ENCODE assay signal across 21 mouse cellular contexts in the genomic region with DNA sequence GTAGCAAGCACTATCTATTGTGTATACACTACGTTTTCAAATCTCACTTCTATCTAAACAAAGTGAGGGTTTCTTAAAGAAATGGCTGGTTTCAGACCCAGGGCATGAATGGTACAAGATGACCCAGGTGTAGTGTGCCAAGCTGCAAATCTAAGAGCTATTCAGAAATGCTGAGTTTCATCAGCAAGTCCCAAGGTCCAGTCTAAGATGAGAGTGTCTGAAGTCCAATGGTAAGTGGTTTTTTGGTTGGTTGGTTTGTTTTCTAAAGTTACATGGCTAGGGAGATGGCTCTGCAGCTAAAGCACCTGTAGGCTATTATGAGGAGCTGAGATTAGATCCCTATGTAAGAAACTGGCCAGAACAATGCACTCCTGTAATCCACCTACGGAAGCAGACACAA.
DNase-seq lines count a peak whose midpoint lies in the region; ATAC-seq lines count a peak whose summit lies in the region.
"Had no signal": no experiment of that assay in that cellular context is flagged by ENCODE, and none has a peak within 500 bp of the region (broad histone marks: within the 10 kb centered on the region; RNA-seq: fewer than 3 reads in every experiment).

No protein-coding gene starts in this region.

- WGBS in kidney, embryonic 14.5 days = 78% methylated on average over 2 of the region's 2 CpGs
- 78% methylated on average over 2 of the region's 2 CpGs for WGBS in kidney, embryonic 15.5 days
- WGBS in midbrain, embryonic 11.5 days = 85% methylated on average over 2 of the region's 2 CpGs
- WGBS in midbrain, embryonic 15.5 days = 81% methylated on average over 2 of the region's 2 CpGs

- no peaks in the 10 kb centered on the region for H3K9me3 ChIP-seq in kidney, embryonic 14.5 days (ENCODE audit: control insufficient read depth, low read length)
- no peaks in the 10 kb centered on the region for H3K9me3 ChIP-seq in kidney, embryonic 15.5 days (replicated peaks)
- H3K9me3 ChIP-seq in midbrain, embryonic 11.5 days (ENCODE audit: control insufficient read depth, low read length) = no peaks in the 10 kb centered on the region
- no peaks in the 10 kb centered on the region for H3K9me3 ChIP-seq in midbrain, embryonic 15.5 days
- H3K9me3 ChIP-seq: embryonic facial prominence, embryonic 12.5 days; embryonic facial prominence, embryonic 15.5 days; hindbrain, embryonic 12.5 days had no signal

- H3K4me2 ChIP-seq in kidney, embryonic 14.5 days (replicated peaks; ENCODE audit: low read depth, low read length) = no peak overlapping the region
- no peak overlapping the region for H3K4me2 ChIP-seq in kidney, embryonic 15.5 days
- H3K4me2 ChIP-seq in midbrain, embryonic 11.5 days = no peak overlapping the region
- H3K4me2 ChIP-seq in midbrain, embryonic 15.5 days = no peak overlapping the region
- H3K4me2 ChIP-seq: embryonic facial prominence, embryonic 12.5 days; embryonic facial prominence, embryonic 15.5 days; heart, embryonic 11.5 days; hindbrain, embryonic 12.5 days had no signal

- no peak for ATAC-seq in kidney, embryonic 14.5 days (ENCODE audit: low FRiP score, low TSS enrichment)
- ATAC-seq in kidney, embryonic 15.5 days (replicated peaks; ENCODE audit: low FRiP score) = no peak
- no peak for ATAC-seq in midbrain, embryonic 11.5 days (ENCODE audit: low FRiP score)
- no peak for ATAC-seq in midbrain, embryonic 15.5 days (replicated peaks)
- ATAC-seq: CD4-positive, CD25-positive, alpha-beta regulatory T cell, adult 4 months; forebrain, embryonic 14.5 days; forebrain, postnatal 0 days had no signal

- no peak overlapping the region for H3K9ac ChIP-seq in kidney, embryonic 14.5 days (ENCODE audit: low read depth, low read length)
- no peak overlapping the region for H3K9ac ChIP-seq in kidney, embryonic 15.5 days
- H3K9ac ChIP-seq in midbrain, embryonic 11.5 days (ENCODE audit: low read length) = no peak overlapping the region
- H3K9ac ChIP-seq in midbrain, embryonic 15.5 days = no peak overlapping the region
- H3K9ac ChIP-seq: embryonic facial prominence, embryonic 12.5 days; embryonic facial prominence, embryonic 15.5 days; forebrain, postnatal 0 days; hindbrain, embryonic 12.5 days had no signal

- H3K36me3 ChIP-seq in kidney, embryonic 14.5 days (ENCODE audit: control insufficient read depth, insufficient read depth, low read length) = no peaks in the 10 kb centered on the region
- H3K36me3 ChIP-seq in kidney, embryonic 15.5 days = no peaks in the 10 kb centered on the region
- H3K36me3 ChIP-seq in midbrain, embryonic 11.5 days (ENCODE audit: control insufficient read depth, insufficient read depth, low read length) = no peaks in the 10 kb centered on the region
- no peaks in the 10 kb centered on the region for H3K36me3 ChIP-seq in midbrain, embryonic 15.5 days (replicated peaks)
- H3K36me3 ChIP-seq: embryonic facial prominence, embryonic 12.5 days; embryonic facial prominence, embryonic 15.5 days; hindbrain, embryonic 12.5 days had no signal

- H3K27me3 ChIP-seq in kidney, embryonic 14.5 days (ENCODE audit: control insufficient read depth, insufficient read depth, low read length) = no peaks in the 10 kb centered on the region
- no peaks in the 10 kb centered on the region for H3K27me3 ChIP-seq in kidney, embryonic 15.5 days
- no peaks in the 10 kb centered on the region for H3K27me3 ChIP-seq in midbrain, embryonic 11.5 days (ENCODE audit: control insufficient read depth, insufficient read depth, low read length)
- no peaks in the 10 kb centered on the region for H3K27me3 ChIP-seq in midbrain, embryonic 15.5 days (replicated peaks)
- H3K27me3 ChIP-seq: embryonic facial prominence, embryonic 12.5 days; embryonic facial prominence, embryonic 15.5 days; hindbrain, embryonic 12.5 days had no signal

- peak; percentile 13 to 56 for DNase-seq in kidney, adult 8-10 months
- peak; percentile 33 to 52 for DNase-seq in kidney, postnatal 36 days
- DNase-seq in midbrain, embryonic 11.5 days (ENCODE audit: low spot score, missing footprints) = peak; percentile 26
- DNase-seq: adrenal gland, adult 2 months; adrenal gland, postnatal 14 days; cerebellum, adult 11 months; cerebellum, adult 2 months; cerebellum, adult 9-11 months; cerebellum, postnatal 25 days; forebrain, postnatal 0 days; gastrocnemius, adult 2 months; gastrocnemius, postnatal 14 days had no signal

- no peaks in the 10 kb centered on the region for H3K4me1 ChIP-seq in kidney, embryonic 14.5 days (ENCODE audit: control insufficient read depth, insufficient read depth, low read length)
- H3K4me1 ChIP-seq in kidney, embryonic 15.5 days = no peaks in the 10 kb centered on the region
- H3K4me1 ChIP-seq in midbrain, embryonic 11.5 days (ENCODE audit: control insufficient read depth, insufficient read depth, low read length) = peaks cover 4% of the 10 kb centered on the region; the same call in 1 of the 2 replicates
- H3K4me1 ChIP-seq in midbrain, embryonic 15.5 days = peaks cover under 1% of the 10 kb centered on the region; the same call in 1 of the 2 replicates
- H3K4me1 ChIP-seq: embryonic facial prominence, embryonic 15.5 days had no signal

- no peak overlapping the region for H3K4me3 ChIP-seq in kidney, embryonic 14.5 days (ENCODE audit: low read length)
- no peak overlapping the region for H3K4me3 ChIP-seq in kidney, embryonic 15.5 days (replicated peaks)
- no peak overlapping the region for H3K4me3 ChIP-seq in midbrain, embryonic 11.5 days (ENCODE audit: low read depth, low read length)
- no peak overlapping the region for H3K4me3 ChIP-seq in midbrain, embryonic 15.5 days
- H3K4me3 ChIP-seq: embryonic facial prominence, embryonic 12.5 days; embryonic facial prominence, embryonic 15.5 days; gastrocnemius, adult 2 months; hindbrain, embryonic 12.5 days had no signal

- no peak overlapping the region for H3K27ac ChIP-seq in kidney, embryonic 14.5 days (ENCODE audit: low read depth, low read length)
- no peak overlapping the region for H3K27ac ChIP-seq in kidney, embryonic 15.5 days
- no peak overlapping the region for H3K27ac ChIP-seq in midbrain, embryonic 11.5 days (ENCODE audit: low read depth, low read length)
- H3K27ac ChIP-seq in midbrain, embryonic 15.5 days = no peak overlapping the region
- H3K27ac ChIP-seq: embryonic facial prominence, embryonic 12.5 days; embryonic facial prominence, embryonic 15.5 days; gastrocnemius, adult 2 months; hindbrain, embryonic 12.5 days had no signal
